ENCODE assay signal across 11 mouse cellular contexts in genomic region chr9:63750360-63750974, GRCm38 (mm10). TPM values are rescaled to one million over a fixed set of nuclear protein-coding genes. Genes with fewer than 3 reads are reported as not detected.
DNase-seq lines count a peak whose midpoint lies in the region; ATAC-seq lines count a peak whose summit lies in the region.
"Had no signal": no experiment of that assay in that cellular context is flagged by ENCODE, and none has a peak within 500 bp of the region (broad histone marks: within the 10 kb centered on the region; RNA-seq: fewer than 3 reads in every experiment).

No protein-coding gene starts in this region.

- H3K27me3 ChIP-seq in kidney, embryonic 14.5 days (ENCODE audit: control insufficient read depth, insufficient read depth, low read length): no peaks in the 10 kb centered on the region
- H3K27me3 ChIP-seq: liver, embryonic 13.5 days had no signal

- H3K4me1 ChIP-seq in kidney, embryonic 14.5 days (ENCODE audit: control insufficient read depth, insufficient read depth, low read length): peaks cover 88% of the 10 kb centered on the region

- no peaks in the 10 kb centered on the region for H3K9me3 ChIP-seq in kidney, embryonic 14.5 days (ENCODE audit: control insufficient read depth, low read length)
- H3K9me3 ChIP-seq: liver, embryonic 13.5 days had no signal

- H3K36me3 ChIP-seq in kidney, embryonic 14.5 days (ENCODE audit: control insufficient read depth, insufficient read depth, low read length): 0 out of 2 replicates have a peak, but pooled peaks cover 3% of the 10 kb centered on the region
- H3K36me3 ChIP-seq: liver, embryonic 13.5 days had no signal

- H3K4me2 ChIP-seq in kidney, embryonic 14.5 days (replicated peaks; ENCODE audit: low read depth, low read length): no peak overlapping the region; the same call in 1 of the 2 replicates

- H3K4me3 ChIP-seq in kidney, embryonic 14.5 days (ENCODE audit: low read length): no peak overlapping the region
- H3K4me3 ChIP-seq: liver, embryonic 13.5 days had no signal

- no peak for ATAC-seq in kidney, embryonic 14.5 days (ENCODE audit: low FRiP score, low TSS enrichment)

- DNase-seq in embryo, embryonic 10 days (ENCODE audit: low spot score): peak; percentile 31
- DNase-seq in embryo, embryonic 9.5 days (ENCODE audit: extremely low spot score): no peak
- no peak for DNase-seq in kidney, adult 8-10 months
- DNase-seq in thymus, postnatal 4 days: peak; percentile 25
- DNase-seq in thymus, adult 18-20 months: no peak
- no peak for DNase-seq in spleen, postnatal 14 days (ENCODE audit: low spot score in 2 of 2)
- DNase-seq in layer of hippocampus, postnatal 14 days (ENCODE audit: low spot score in 2 of 2): no peak
- DNase-seq: adrenal gland, postnatal 25 days; kidney, postnatal 4 days; liver, embryonic 13.5 days had no signal

- no peak overlapping the region for H3K9ac ChIP-seq in kidney, embryonic 14.5 days (ENCODE audit: low read depth, low read length)
- H3K9ac ChIP-seq: liver, embryonic 13.5 days had no signal

- peak overlapping the region; percentile 38; the same call in 1 of the 2 replicates for H3K27ac ChIP-seq in kidney, embryonic 14.5 days (ENCODE audit: low read depth, low read length)
- H3K27ac ChIP-seq: liver, embryonic 13.5 days had no signal

- 30% methylated on average over 10 of the region's 10 CpGs for WGBS in kidney, embryonic 14.5 days

RNA-seq across cellular contexts. Expression of gene Smad3, which starts 7.3 kb away (rescaled TPM):
- polyA plus RNA-seq in kidney, embryonic 14.5 days (2014; fragmentation: Nextera tagmentation; extraction: Ambion mirVana): 17.6 and 21.2 TPM in 2 replicates
- total RNA-seq in layer of hippocampus, postnatal 14 days (2021): 10 to 100 TPM; 18.9 to 24.3 TPM

Comparison
In these comparisons a context has a peak if more than half of its experiments do, and no peak if none do; other contexts are left out.
1. DNase-seq: peak in embryo, embryonic 10 days (single experiment) and thymus, postnatal 4 days (single experiment); none in embryo, embryonic 9.5 days (single experiment), kidney, adult 8-10 months (0 of 2), thymus, adult 18-20 months (0 of 2), spleen, postnatal 14 days (0 of 2) and layer of hippocampus, postnatal 14 days (0 of 2).